Mouse (Mus musculus): ENCODE results near the gene Defb23.

Gene Defb23

DNA sequence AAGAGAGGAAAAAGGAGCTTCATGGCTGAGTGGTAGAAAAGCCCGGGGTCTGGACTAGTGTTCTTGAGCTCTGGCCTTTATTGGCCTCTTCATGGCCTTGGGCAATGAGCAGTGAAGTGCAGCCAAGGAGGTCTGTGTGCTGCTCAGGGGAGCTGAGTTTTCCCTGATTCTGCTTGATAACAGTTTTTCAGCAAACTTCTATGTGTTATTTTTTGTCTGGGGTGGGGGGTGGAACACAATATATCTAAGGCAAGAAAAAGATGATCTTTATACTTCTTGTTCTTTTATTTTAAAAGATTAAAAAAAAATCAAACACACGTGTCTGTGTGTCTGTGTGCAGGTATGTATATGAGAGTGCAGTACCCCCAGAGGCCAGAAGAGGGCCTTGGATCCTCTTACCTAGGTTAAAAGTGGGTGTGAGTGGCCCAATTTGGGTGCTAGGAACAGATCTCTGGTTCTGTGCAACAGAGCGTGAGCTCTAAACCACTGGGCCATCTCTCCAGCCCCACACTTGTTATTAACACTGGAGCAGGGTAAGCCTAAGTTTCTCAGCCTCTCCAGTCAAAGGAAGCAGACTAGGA is at the start of gene Defb23:
Defb23 (minus strand) TSS at position 51 of the 581 bp plus-strand sequence.
- DNase-seq: no peak

DNA sequence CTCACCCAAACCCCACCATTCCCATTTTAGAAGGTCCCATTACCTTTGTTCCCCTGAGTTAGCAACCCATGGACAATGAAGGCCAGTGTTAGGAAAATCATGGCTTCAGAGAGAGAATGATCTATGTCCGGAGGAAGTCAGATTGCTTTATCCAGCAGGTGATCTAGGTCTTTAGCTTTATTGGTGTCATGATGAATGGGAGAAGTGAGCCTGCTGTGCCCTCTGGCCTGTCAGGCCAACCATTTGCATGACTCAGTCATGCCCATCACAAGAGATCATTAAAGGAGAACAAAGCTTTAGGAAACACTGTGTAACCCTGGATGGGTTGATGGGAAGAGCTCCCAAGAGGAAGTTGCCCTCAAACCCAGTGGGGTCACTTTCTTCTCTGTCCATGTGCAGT is 47.2 kb upstream of the Defb23 start, which contains the start of gene Defb26:
Defb26 (minus strand) TSS at position 101 of the 400 bp plus-strand sequence.
- no peak for DNase-seq

DNA sequence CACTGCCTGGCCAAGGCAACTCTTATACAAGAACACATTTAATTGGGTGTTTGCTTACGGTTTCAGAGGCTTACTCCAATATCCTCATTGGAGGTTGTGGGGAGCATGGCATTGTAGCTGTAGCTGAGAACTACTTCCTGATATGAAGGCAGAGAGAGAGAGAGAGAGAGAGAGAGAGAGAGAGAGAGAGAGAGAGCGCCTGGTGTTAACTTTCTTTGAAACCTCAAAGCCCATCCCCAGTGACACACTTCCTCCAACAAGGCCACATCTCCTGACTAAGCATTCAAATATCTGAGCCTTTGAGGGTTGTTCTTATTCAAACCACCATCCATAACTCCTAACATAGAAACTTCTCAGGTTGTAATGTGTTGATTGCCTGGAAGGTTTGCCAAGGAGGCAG is 39.5 kb upstream of the Defb23 start:
- no peak for DNase-seq

DNA sequence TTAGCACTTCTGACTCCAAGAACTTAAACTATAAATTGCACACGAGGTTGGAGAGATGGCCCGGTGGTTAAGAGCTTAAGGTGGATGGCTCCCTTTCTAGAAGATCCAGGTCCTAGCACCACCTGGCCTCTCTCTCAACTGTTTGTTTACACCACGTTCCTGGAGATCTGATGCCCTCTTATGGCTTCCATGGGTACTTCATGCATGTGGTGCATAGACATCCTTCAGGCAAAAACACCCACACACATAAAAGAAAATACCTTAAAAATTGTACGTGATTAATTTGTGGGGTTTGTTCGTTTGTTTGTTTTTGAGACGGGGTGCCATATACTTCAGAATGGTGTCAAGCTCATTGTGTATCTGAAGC is 36.4 kb upstream of the Defb23 start:
- DNase-seq: no peak

GRCm38 (mm10) chr2:152500204-152500862 is 35.9 kb upstream of the Defb23 start:
- DNase-seq: no peak

DNA sequence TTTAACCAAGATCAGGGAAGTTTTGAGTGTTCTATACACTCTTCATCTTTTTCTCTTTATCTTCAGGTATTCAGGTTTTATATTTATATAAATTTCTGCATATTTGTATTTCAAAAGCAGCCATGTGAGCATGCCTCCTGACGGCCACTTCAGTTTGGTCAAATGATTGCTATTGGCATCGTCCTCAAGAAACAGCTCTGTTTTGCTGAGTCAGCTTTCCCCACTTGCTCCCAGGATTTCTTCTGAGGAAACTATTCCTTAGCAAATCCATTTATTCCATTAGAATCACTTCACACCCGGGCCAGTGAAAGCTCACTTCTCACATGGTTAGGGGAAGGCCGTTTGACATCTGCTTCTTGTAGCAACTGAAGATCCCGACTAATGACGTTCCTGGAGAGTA is 33.6 kb upstream of the Defb23 start:
- no peak for DNase-seq

- no peak for DNase-seq
Measured at GRCm38 (mm10) chr2:152493151-152493550, 28.7 kb upstream of the Defb23 start.

- no peak for DNase-seq
Measured at GRCm38 (mm10) chr2:152490038-152490437, 25.6 kb upstream of the Defb23 start, which contains the start of gene Defb22. Gene Defb22 (minus strand): TSS chr2:152490138.

DNA sequence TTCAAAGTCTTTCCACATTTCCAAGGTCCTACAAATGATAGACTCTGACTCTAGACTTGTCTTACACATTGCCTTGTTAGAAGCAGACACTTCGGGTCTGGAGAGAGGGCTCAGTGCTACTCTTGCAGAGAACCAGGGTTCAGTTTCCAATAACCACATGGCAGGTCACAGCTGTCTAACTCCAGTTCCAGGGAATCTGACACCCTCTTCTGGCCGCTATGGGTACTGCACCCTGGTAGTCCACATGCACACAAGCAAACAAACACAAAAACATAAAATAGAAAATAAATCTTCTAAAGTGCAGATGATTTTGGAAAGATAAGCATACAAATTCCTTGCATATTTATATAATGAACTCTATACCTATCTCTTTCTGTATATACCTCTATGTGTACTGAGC is 22.6 kb upstream of the Defb23 start:
- peak in 1 of 2 experiments; percentile 19 for DNase-seq

DNA sequence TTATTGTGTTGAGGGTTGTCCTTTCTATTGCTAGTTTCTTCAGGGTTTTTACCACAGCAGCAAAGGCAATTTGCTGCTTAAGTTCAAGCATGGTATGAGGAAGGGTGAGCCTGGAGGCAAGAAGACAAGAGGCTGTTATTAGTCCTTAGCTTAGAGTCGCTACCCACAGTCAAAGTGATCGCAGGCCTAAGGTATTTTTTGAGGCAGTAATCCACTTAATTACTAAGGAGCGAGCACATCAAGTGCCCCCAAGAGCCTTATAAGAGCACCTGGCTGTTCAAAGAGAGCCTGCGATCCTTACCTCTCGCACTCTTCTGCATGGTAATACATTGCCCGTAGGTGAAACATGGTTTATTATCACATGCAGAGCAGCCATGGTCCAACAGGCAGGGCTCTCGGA is 17.3 kb upstream of the Defb23 start:
- DNase-seq: no peak

DNA sequence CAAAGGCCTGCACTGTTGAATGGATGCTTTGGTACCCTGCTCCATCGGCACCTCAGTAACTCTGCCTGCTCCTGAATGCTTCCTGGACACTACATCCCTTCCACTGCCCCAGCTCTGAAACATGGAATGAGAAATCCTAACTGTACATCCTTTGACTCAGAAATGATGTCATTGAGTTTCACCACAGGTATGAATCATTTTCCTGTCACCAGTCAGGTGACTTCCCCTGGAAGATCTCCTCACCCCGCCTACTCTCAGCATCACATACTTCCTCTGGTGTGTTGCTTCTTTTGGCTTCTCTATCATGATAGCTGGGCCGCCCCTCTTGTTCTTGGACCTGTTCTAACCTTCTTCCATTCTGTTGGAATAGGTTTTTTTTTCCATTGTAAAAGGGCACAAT is 16.5 kb upstream of the Defb23 start:
- DNase-seq: no peak

GRCm38 (mm10) chr2:152476763-152477162 is 12.3 kb upstream of the Defb23 start, which contains the start of gene Defb20:
Gene Defb20 (plus strand): TSS chr2:152477063.
- no peak for DNase-seq

GRCm38 (mm10) chr2:152472434-152472833 is 8.0 kb upstream of the Defb23 start:
- no peak for DNase-seq

DNA sequence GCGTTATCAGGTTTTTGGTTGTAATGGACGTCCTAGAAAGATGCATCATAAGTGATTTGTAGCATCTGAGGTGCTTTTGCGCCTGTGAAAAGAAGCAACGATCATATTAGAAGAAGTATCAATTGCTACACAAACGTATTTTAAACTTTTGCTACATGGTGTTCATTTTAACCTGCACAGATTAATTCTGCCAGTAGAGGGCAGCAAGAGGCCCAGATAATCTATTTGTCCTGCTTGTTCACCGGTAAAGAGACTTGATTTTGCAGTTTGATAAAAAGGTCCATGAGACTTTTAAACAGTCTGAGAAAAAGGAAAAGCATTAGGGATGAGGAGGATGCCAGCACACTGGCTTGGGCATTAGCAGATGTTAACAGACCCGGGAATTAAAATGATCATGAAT is 6.6 kb upstream of the Defb23 start:
- DNase-seq: peak; percentile 70 to 71

- DNase-seq: no peak
Measured at GRCm38 (mm10) chr2:152459241-152459640, 5.2 kb downstream of the Defb23 start.

DNA sequence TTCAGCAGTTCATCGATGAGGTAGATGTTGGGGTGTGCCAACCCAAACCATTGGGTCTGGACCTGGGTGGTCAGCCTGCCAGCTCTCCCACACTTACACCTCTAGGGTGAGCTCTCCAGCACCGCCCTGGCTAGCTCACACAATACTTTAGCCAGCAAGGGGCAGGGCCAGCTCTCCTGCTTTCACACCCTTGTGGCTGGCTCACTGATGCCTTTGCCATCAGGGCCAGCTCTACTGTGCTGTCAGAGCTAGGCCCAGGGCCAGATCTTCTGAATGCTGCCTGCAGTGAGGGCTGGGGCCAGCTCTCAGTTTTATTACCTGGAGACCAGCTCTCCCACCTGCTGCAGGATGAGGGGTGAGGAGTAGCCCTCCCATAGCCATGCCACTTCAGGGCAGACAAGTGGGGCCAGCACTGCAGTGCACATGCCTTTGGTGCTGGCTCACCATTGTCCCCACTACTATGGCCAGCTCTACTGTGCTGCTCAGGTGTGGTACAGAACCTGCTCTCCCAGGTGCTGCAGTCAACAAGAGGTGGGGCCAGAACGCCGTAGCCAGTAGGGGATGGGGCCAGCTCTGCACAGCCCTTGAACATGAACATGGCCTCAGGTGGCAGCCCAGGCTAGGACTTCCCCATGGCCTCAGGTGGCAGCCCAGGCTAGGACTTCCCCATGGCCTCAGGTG is 12.2 kb downstream of the Defb23 start:
- DNase-seq: peak; percentile 76 to 80

GRCm38 (mm10) chr2:152450241-152450640 is 14.2 kb downstream of the Defb23 start:
- DNase-seq: peak; percentile 94 to 95

DNA sequence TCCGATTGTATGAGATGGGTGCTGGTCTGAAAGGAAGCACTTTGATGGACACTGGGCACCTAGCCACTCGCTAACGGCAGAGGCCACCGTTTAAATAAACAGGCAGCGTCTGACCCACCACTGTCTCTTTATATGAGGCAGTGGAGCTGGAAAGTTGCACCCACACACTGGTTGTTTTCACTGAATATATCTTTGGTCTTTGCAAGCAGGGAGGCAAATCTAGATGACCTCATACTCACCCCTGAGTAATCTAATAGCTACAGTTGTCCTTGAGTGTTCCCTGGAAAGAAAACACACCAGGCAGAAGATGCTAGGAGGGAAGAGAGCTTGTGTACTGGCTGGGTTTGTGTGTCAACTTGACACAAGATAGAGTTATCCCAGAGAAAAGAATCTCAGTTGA is 17.0 kb downstream of the Defb23 start:
- DNase-seq: no peak

GRCm38 (mm10) chr2:152446642-152447041 is 17.8 kb downstream of the Defb23 start:
- no peak for DNase-seq

- peak; percentile 79 to 87 for DNase-seq
Measured at GRCm38 (mm10) chr2:152443281-152443680, 21.1 kb downstream of the Defb23 start.

DNA sequence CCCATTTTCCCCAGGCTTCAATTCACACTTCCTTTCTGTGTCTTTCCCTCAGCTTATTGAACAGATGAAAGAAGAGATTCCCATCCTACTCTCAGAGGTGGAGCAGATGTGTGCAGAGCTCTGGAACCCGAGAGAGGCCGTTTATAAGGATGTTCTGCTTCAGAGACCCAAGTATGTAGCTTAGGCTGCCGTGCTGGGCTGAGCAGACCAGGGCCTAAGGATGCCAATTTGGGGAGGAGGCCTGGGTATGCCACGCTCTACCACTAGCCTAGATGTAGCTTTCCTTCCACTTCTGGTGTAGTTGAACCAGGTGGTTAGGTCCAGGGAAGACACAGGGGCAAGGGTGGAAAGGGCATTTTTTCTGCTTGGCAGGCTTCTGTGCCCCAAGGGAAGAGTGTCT is 22.1 kb downstream of the Defb23 start:
- DNase-seq: no peak

- peak; percentile 40 to 42 for DNase-seq
Measured at GRCm38 (mm10) chr2:152439833-152440232, 24.6 kb downstream of the Defb23 start.

GRCm38 (mm10) chr2:152438963-152439362 is 25.5 kb downstream of the Defb23 start:
- DNase-seq: no peak

Data from cerebellum, postnatal 14 days (tissue).